Mouse (Mus musculus) brain, adult 2 months (tissue): Measurements from ENCODE around the gene Draxin.
"Not testable (repeated sequence)": the region's sequence is repeated elsewhere in the genome, so short reads cannot be mapped to it uniquely, and the experiment has no call there.

Experiments used
- DNase-seq: peaks from one replicate; pipeline ENCODE4 v3.0.0; 2011; ENCODE audit warnings: low read depth, low spot score

Gene Draxin

DNA sequence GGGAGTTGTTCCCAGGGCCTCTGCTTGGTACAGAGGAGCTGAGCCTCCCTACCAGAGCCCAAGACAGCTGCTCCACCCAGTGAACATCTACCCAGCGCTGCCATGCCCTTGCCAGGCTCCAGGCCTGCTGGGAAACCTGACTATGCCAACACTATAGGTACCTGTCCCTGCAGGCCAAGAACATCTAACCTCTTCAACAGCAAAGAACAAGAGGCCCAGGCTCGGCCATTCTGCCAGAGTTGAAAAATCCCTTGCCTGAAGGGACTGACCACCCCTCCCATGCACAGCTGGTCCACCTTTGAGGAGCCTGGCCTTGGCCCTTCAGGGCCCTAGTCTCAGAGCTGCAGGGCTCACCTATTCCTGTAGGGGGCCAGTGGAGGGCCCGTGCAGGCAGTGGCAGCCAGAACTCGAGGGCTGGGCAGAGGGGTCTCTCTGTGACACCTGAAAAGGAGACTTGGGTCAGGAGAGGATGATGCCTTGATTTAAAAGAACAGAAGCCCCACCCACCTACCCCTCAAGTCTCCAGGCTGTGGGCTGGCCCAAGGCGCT is 72.8 kb downstream of the Draxin start:
- no peak for DNase-seq

DNA sequence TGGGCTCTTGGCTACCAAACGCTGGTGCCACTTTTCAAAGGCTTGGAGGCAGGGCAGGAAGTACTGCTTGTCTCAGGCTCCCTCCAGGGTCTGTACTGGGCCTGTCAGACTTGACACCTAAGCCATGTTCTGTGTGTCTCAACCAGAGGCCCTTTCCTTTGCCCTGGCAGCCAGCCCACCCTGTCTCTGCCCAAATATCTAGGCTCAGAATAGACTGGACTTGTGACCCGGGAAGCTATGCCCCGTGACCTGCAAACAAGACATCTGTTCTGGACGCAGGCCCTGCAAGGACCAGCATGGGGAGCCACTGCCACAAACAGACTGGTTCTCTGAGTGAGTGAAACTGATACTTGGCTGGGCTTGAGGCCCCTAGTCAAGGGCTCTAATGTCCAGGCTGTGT is 73.7 kb downstream of the Draxin start:
- DNase-seq, result peak; percentile 48

DNA sequence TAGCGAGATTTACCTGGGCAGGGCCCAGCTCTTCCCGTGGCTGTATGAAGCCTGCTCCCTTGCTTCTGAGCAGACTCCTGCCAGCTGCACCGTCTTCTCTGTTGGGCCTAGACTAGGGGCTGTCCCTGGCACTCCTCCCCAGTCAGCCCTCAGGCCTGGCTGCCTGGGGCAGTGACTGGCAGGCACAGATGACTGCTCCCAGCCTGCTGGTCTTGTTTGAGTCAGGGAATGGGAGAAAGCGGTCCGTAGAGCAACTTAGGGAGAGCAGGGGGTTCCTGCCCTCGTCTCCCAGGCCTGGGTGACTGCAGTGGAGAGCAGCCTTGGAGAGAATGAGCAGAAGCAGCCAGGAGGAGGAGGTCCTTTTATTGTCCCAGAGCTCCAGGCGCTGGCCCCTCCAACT is 74.3 kb downstream of the Draxin start:
- no peak for DNase-seq

DNA sequence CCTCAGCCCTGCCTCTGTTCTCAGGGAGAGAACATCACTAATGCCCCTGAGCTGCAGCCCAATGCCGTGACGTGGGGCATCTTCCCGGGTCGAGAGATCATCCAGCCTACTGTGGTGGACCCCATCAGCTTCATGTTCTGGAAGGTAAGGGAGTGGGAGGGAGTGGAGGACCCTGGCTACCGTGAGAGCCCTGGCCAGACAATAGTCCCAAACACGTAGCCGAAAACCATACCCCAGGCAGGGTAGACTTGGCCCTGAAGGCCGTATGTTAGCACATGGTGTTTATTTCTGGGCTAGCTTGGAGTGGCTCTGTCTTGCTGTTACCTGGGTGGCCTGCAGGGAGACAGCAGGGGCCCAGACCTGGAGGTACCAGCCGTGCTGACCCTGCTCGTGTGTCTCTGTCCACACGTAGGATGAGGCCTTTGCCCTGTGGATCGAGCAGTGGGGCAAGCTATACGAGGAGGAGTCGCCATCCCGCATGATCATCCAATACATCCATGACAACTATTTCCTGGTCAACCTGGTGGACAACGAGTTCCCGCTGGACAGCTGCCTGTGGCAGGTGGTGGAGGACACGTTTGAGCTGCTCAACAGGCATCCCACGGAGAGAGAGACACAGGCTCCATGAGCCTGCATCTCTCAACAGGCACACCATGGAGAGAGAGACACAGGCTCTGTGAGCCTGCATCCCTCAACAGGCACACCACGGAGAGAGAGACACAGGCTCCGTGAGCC is 75.4 kb downstream of the Draxin start:
- peak; percentile 73 for DNase-seq

DNA sequence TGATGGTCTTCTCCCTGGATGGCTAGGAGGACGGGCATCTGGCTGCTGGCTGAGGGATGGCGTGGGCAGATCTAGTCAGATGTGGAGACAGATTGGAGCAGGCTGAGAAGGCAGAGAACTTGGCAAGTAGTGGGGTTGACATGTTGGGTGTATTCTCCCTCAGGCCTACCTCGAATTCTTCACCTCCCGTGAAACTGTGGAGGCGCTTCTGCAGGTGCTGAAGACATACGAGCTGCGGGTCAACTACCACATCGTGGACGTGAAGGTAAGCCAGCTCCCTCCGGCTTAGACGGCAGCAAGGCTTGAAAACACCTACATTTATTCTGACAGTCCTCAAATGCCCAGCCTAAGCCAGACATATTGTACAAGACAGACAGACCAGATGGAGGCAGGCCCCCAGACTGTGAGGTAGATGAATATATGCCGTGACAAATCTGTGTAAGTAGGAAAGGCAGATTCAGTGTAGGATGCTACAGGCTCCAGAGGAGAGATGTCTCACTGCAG is 77.0 kb downstream of the Draxin start:
- DNase-seq, result peak; percentile 90

DNA sequence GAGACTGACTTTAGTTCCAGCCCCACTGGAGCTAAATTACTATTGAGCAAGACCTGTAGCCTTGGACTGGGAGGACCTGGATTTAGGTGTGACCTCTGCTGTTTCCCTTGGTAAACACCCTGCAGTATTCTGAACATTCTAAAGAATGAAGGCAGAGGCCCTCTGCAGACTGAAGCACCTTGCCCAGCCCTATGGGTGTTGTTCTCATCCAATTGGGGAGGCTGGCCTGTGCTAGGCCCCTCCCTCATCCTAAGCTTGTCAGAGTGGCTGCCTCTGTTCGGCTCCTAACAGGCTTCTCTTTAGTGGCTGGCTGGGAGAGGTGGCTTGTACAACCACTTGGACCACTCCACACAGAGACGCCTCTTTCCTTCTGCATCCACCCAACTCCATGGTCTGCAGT is 77.5 kb downstream of the Draxin start:
- DNase-seq, result no peak

DNA sequence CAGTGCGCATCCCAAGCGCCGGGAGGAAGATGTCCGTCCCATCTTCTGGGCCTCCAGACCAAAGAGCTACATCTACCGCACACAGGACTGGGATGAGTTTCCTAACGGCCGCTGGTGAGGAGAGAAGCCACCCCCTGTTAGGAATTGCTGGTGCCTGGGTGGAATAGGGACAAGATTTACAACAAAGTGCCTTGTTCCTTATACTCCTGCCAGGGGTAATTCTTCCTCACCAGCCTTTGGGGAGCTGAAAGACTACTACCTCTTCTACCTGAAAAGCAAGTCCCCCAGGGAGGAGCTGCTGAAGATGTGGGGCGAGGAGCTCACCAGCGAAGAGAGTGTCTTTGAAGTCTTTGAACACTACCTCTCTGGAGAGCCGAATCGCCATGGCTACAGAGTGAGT is 78.6 kb downstream of the Draxin start:
- DNase-seq, result no peak

DNA sequence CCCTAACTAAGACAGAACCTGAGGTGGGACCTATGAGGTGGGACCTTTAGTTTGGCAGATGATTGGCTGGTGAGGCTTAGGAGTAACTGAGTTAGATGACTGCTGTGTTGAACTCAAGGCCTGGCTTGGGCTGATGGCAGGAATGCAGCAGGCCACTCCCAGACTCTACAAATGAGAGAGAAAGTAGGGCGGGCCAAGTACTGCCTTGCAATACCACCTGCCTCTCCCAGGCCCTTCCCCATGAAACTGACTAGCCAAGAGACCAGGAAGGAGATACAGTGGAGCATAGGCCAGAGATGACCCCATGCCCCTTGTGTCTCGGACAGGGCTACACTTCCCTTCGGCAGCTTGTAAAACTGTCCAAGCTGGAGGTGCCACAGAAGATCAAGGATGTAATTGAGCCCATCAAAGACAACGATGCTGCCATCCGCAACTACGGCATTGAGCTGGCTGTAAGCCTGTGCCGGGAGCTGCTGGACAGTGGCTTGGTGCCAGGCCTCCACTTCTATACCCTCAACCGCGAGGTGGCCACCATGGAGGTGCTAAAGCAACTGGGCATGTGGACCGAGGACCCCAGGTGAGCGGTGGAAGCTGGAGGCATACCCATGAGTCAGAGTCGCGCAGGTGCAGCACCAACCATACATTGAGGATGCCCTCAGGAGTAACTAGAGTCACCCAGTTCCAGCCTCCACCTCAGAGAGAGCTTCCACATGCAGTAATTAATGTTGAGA is 79.3 kb downstream of the Draxin start:
- no peak for DNase-seq

DNA sequence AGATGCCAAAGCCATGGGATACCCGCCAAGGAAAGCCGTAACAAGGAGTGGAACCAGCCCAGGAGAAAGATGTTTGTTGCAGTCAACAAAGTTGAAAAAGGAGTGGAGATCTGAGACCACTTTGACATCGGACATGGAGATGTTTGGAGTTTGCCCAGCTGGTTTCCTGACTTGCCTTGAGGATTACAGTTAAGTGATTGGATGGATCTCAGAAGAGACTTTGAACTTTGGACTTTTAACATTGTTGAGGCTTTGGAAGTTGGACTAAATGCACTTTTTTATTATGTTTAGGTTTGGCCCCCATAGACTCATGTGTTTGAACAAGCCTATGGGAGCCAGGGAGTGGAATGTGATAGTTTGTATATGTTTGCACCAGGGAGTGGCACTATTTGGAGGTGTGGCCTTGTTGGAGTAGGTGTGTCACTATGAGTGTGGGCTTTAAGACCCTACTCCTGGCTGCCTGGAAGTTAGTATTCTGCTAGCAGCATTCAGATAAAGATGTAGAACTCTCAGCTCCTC is 80.0 kb downstream of the Draxin start:
- DNase-seq, result not testable (repeated sequence)
